Mouse (Mus musculus) heart, embryonic 14.5 days (tissue): ENCODE measurements around the gene Hspa1l. TPM values are rescaled to one million over a fixed set of nuclear protein-coding genes. Genes with fewer than 3 reads are reported as not detected.
"Not testable (repeated sequence)": the region's sequence is repeated elsewhere in the genome, so short reads cannot be mapped to it uniquely, and the experiment has no call there.

ENCODE experiments used
- ATAC-seq: fragments of 200-750 bp; cut with Nextera tagmentation; 2 replicates; pipeline ENCODE4 v1.8.0; 2017; ENCODE audit warnings: low read depth, moderate TSS enrichment; ENCODE audit not compliant: insufficient number of reproducible peaks, insufficient read depth, low FRiP score
- H3K27ac ChIP-seq, 2 experiments: fragments of 200-500 bp in 1 of 2; fragments of 300-500 bp in 1 of 2; sonication (generic) in 1 of 2; replicated peaks in 1 of 2; 2 replicates each; pipeline ENCODE4 v1.5.1; 2012 to 2014; ENCODE audit warnings: low read depth in 2 of 2, low read length in 2 of 2, control low read depth in 1 of 2, mild to moderate bottlenecking in 1 of 2, mixed read lengths in 1 of 2; ENCODE audit not compliant: control insufficient read depth in 1 of 2, insufficient read depth in 1 of 2
- H3K27me3 ChIP-seq: fragments of 300-500 bp; sonication (generic); 2 replicates; pipeline ENCODE4 v1.6.1; 2014; ENCODE audit warnings: mild to moderate bottlenecking, low read length, control low read depth; ENCODE audit not compliant: control insufficient read depth, insufficient read depth
- H3K36me3 ChIP-seq: fragments of 300-500 bp; sonication (generic); 2 replicates; pipeline ENCODE4 v1.6.1; 2014; ENCODE audit warnings: mild to moderate bottlenecking, control low read depth, low read length, mixed read lengths; ENCODE audit not compliant: control insufficient read depth, insufficient read depth
- H3K4me1 ChIP-seq, 2 experiments: fragments of 200-500 bp in 1 of 2; fragments of 300-500 bp in 1 of 2; sonication (generic) in 1 of 2; 2 replicates each; pipeline ENCODE4 v1.6.1; 2012 to 2014; ENCODE audit warnings: low read length in 2 of 2, control low read depth in 1 of 2, mixed read lengths in 1 of 2; ENCODE audit not compliant: control insufficient read depth in 2 of 2, insufficient read depth in 2 of 2
- H3K4me2 ChIP-seq: fragments of 300-500 bp; sonication (generic); 2 replicates; pipeline ENCODE4 v1.6.1; 2014; ENCODE audit warnings: mild to moderate bottlenecking, low read length
- H3K4me3 ChIP-seq, 2 experiments: fragments of 200-500 bp in 1 of 2; fragments of 300-500 bp in 1 of 2; sonication (generic) in 1 of 2; 2 replicates each; pipeline ENCODE4 v1.5.1; 2012 to 2014; ENCODE audit warnings: low read length in 2 of 2, mild to moderate bottlenecking in 2 of 2, control low read depth in 1 of 2, low read depth in 1 of 2, moderate library complexity in 1 of 2; ENCODE audit not compliant: control insufficient read depth in 1 of 2, insufficient read depth in 1 of 2
- H3K9ac ChIP-seq: fragments of 300-500 bp; sonication (generic); 2 replicates; pipeline ENCODE4 v1.6.1; 2014; ENCODE audit warnings: mild to moderate bottlenecking, low read length
- H3K9me3 ChIP-seq: fragments of 300-500 bp; sonication (generic); 2 replicates; pipeline ENCODE4 v1.6.1; 2016; ENCODE audit warnings: low read length, control low read depth; ENCODE audit not compliant: control insufficient read depth
- WGBS: fragments of 180-500 bp; shearing (Covaris S2); extraction: QIAGEN DNeasy Blood & Tissue Kit; methylation state at CpG from one replicate; pipeline ENCODE4 v1.1.7; 2014; 5-methylcytosine and 5-hydroxymethylcytosine counted together
- polyA plus RNA-seq: library from polyadenylated mRNA; unstranded; fragments of >200 nt; fragmentation: Nextera tagmentation; extraction: Ambion mirVana; gene quantifications from 2 replicates; pipeline ENCODE4 v1.2.1, GENCODE M21; 2014

The Hspa1l gene
- polyA plus RNA-seq, 1 experiment from 2014 or later, result 2.7 TPM

GRCm38 (mm10) chr17:34965627-34966026 lies 6.9 kb upstream of the Hspa1l start:
- Histone ChIP-seq H3K4me1 (no peaks in the 10 kb centered on the region; a peak in 2 of 4 replicates), H3K4me3 (no peak overlapping the region), H3K27me3 (peaks cover 24% of the 10 kb centered on the region), H3K9me3 (no peaks in the 10 kb centered on the region), H3K36me3 (no peaks in the 10 kb centered on the region), H3K9ac (no peak overlapping the region), H3K27ac (no peak overlapping the region; a peak in 1 of 4 replicates), H3K4me2 (no peak overlapping the region)
- 54% methylated on average over 5 of the region's 5 CpGs for WGBS
- 0 out of 2 replicates have a peak, but pooled peaks have one; percentile 6 for ATAC-seq

- not testable (repeated sequence) for H3K27ac ChIP-seq, H3K4me3 ChIP-seq, H3K9ac ChIP-seq, H3K4me2 ChIP-seq, H3K9me3 ChIP-seq, ATAC-seq, H3K36me3 ChIP-seq, H3K4me1 ChIP-seq
- 58% methylated on average over 6 of the region's 11 CpGs for WGBS
- H3K27me3 ChIP-seq, result peaks cover 24% of the 10 kb centered on the region
Observed at GRCm38 (mm10) chr17:34969822-34970221, 2.7 kb upstream of the Hspa1l start, which contains the start of gene Gm20481. TSS of gene Gm20481 (plus strand) at chr17:34969912.

- not testable (repeated sequence) for ATAC-seq
- 21% methylated on average over 15 of the region's 37 CpGs for WGBS
Observed at GRCm38 (mm10) chr17:34970850-34971249, 1.7 kb upstream of the Hspa1l start.

DNA sequence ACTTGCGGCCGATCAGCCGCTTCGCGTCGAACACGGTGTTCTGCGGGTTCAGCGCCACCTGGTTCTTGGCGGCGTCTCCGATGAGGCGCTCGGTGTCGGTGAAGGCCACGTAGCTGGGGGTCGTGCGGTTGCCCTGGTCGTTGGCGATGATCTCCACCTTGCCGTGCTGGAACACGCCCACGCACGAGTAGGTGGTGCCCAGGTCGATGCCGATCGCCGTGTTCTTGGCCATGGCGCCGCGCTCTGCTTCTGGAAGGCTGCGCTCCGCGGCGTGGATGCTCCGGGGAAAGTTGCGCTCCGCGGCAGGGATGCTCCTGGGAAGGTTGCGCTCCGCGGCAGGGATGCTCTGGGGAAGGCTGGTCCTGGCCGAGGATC lies 822 bp upstream of the Hspa1l start:
- WGBS, result 5% methylated on average over 11 of the region's 43 CpGs
- Histone ChIP-seq H3K4me3 (peak overlapping the region; percentile 46 to 47), H3K4me2 (peak overlapping the region; percentile 76), H3K27me3 (peaks cover 24% of the 10 kb centered on the region)
- not testable (repeated sequence) for H3K36me3 ChIP-seq, H3K9me3 ChIP-seq, H3K9ac ChIP-seq, H3K27ac ChIP-seq, H3K4me1 ChIP-seq
- peak; percentile 24 for ATAC-seq

More at GRCm38 (mm10) chr17:34970850-34971249, 1.7 kb upstream of the Hspa1l start:
- H3K4me1 ChIP-seq, H3K4me3 ChIP-seq, H3K4me2 ChIP-seq, H3K9ac ChIP-seq, H3K9me3 ChIP-seq, H3K27ac ChIP-seq, H3K36me3 ChIP-seq: not testable (repeated sequence)
- peaks cover 24% of the 10 kb centered on the region for H3K27me3 ChIP-seq

GRCm38 (mm10) chr17:34975581-34976492 lies 3.3 kb downstream of the Hspa1l start:
- no peak for ATAC-seq
- no peak overlapping the region for H3K27ac ChIP-seq
- H3K9me3 ChIP-seq, result no peaks in the 10 kb centered on the region
- peaks cover 5% of the 10 kb centered on the region in 2 experiments for H3K4me1 ChIP-seq
- no peaks in the 10 kb centered on the region for H3K36me3 ChIP-seq
- no peak overlapping the region for H3K4me3 ChIP-seq
- H3K4me2 ChIP-seq, result no peak overlapping the region
- H3K9ac ChIP-seq, result no peak overlapping the region
- WGBS, result 80% methylated on average over 3 of the region's 3 CpGs
- H3K27me3 ChIP-seq, result no peaks in the 10 kb centered on the region

GRCm38 (mm10) chr17:34977000-34977399 lies 4.5 kb downstream of the Hspa1l start:
- ATAC-seq, result no peak

DNA sequence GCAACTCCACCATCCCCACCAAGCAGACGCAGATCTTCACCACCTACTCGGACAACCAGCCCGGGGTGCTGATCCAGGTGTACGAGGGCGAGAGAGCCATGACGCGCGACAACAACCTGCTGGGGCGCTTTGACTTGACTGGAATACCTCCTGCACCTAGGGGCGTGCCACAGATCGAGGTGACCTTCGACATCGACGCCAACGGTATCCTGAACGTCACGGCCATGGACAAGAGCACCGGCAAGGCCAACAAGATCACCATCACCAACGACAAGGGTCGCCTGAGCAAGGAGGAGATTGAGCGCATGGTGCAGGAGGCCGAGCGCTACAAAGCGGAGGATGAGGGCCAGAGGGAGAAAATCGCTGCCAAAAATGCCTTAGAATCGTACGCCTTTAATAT lies 5.7 kb downstream of the Hspa1l start:
- H3K27ac ChIP-seq, result no peak overlapping the region
- H3K27me3 ChIP-seq, result no peaks in the 10 kb centered on the region
- no peak overlapping the region for H3K9ac ChIP-seq
- no peak for ATAC-seq
- H3K9me3 ChIP-seq, result no peaks in the 10 kb centered on the region
- no peak overlapping the region for H3K4me2 ChIP-seq
- 86% methylated on average over 27 of the region's 27 CpGs for WGBS
- peaks cover 2 to 15% of the 10 kb centered on the region in 2 experiments; a peak in 3 of 4 replicates for H3K4me1 ChIP-seq
- H3K4me3 ChIP-seq, result no peak overlapping the region
- H3K36me3 ChIP-seq, result no peaks in the 10 kb centered on the region

More at GRCm38 (mm10) chr17:34977000-34977399, 4.5 kb downstream of the Hspa1l start:
- H3K27me3 ChIP-seq, result no peaks in the 10 kb centered on the region
- no peaks in the 10 kb centered on the region for H3K36me3 ChIP-seq
- H3K4me3 ChIP-seq, result no peak overlapping the region
- H3K4me2 ChIP-seq, result no peak overlapping the region
- H3K27ac ChIP-seq, result no peak overlapping the region
- peaks cover 7 to 9% of the 10 kb centered on the region in 2 experiments for H3K4me1 ChIP-seq
- H3K9ac ChIP-seq, result no peak overlapping the region
- H3K9me3 ChIP-seq, result no peaks in the 10 kb centered on the region
- 92% methylated on average over 20 of the region's 20 CpGs for WGBS
